Mouse (Mus musculus): ENCODE data around the gene Ldb2. TPM values are rescaled to one million over a fixed set of nuclear protein-coding genes. Genes with fewer than 3 reads are reported as not detected.

The Ldb2 gene
- total and polyA plus RNA-seq, 3 experiments: 7.3 to 15.1 (median 7.6) TPM

DNA sequence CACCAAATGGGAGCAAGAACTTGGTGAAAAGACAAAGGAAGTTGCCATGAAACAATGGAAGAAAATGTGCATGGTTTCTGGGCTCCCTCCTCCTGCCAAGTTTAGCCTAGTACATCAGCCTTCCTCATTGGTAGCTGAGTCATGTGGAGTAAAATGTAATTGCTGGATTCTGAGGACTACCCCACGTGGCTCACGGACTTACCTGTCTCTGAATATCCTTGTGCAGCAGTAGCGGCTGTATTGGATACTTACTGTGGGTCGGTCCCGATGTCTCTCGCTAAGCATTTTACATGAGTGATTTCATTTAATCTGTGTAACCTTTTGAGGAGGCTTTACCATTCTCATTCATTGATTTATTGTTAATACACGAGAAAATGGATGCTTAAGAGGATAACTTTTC is 183.8 kb downstream of the Ldb2 start:
- no peaks in the 10 kb centered on the region for H3K36me3 ChIP-seq (ENCODE audit: control insufficient read depth, insufficient read depth, low read length)
- TF ChIP-seq CTCF (IDR thresholded peaks at IDR 0.05) (no peak), POLR2A (IDR thresholded peaks at IDR 0.05; ENCODE audit: insufficient read depth, low read depth, low read length) (no peak), EP300 (IDR thresholded peaks at IDR 0.05; ENCODE audit: insufficient read depth, low read depth, low read length) (no peak)
- 91% methylated on average over 7 of the region's 7 CpGs for WGBS
- no peak overlapping the region for H3K27ac ChIP-seq
- no peak overlapping the region for H3K9ac ChIP-seq (ENCODE audit: low read depth, low read length)
- DNase-seq: no peak
- no peaks in the 10 kb centered on the region for H3K27me3 ChIP-seq (ENCODE audit: control insufficient read depth, insufficient read depth, low read length)
- no peaks in the 10 kb centered on the region for H3K79me2 ChIP-seq (replicated peaks; ENCODE audit: control insufficient read depth, insufficient read depth, low read length)
- H3K4me3 ChIP-seq: no peak overlapping the region
- no peaks in the 10 kb centered on the region for H3K4me1 ChIP-seq (ENCODE audit: control insufficient read depth, insufficient read depth, low read length)
- intact Hi-C loops (cut with DNase I): no loop called here

- no peak for DNase-seq
These were observed 190.6 kb downstream of the Ldb2 start for GRCm38 (mm10) chr5:44608901-44609300.

DNA sequence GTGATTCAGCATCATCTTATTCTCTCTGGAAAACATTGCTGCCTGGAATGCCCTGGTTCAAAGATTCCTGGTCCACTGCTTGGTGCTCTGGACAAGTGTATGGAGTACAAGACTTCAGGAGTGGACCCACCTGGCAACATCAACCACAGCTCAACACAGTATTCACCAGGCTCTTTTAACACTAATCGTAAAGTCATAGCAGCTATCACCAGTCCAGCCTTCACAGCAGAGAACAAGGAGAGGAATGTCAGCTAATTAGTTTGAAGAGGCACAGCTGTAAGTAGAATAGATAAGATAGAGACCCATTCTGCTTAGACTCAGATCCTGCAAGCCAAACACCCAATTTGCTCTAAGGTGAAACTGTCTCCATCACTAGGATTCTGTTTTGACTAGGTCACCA is 198.1 kb downstream of the Ldb2 start:
- no peak for DNase-seq
- Histone ChIP-seq H3K4me3 (no peak overlapping the region), H3K4me1 (ENCODE audit: control insufficient read depth, insufficient read depth, low read length) (peaks cover 1% of the 10 kb centered on the region; the same call in 1 of the 2 replicates), H3K27me3 (ENCODE audit: control insufficient read depth, insufficient read depth, low read length) (no peaks in the 10 kb centered on the region), H3K9ac (ENCODE audit: low read depth, low read length) (no peak overlapping the region), H3K36me3 (ENCODE audit: control insufficient read depth, insufficient read depth, low read length) (no peaks in the 10 kb centered on the region), H3K27ac (no peak overlapping the region), H3K79me2 (replicated peaks; ENCODE audit: control insufficient read depth, insufficient read depth, low read length) (no peaks in the 10 kb centered on the region)
- intact Hi-C loops (cut with DNase I): no loop called here
- 53% methylated on average over 1 of the region's 1 CpGs for WGBS
- no peak for TF ChIP-seq CTCF (IDR thresholded peaks at IDR 0.05)
- no peak for TF ChIP-seq POLR2A (IDR thresholded peaks at IDR 0.05; ENCODE audit: insufficient read depth, low read depth, low read length)
- no peak for TF ChIP-seq EP300 (IDR thresholded peaks at IDR 0.05; ENCODE audit: insufficient read depth, low read depth, low read length)

More at GRCm38 (mm10) chr5:44608901-44609300, 190.6 kb downstream of the Ldb2 start:
- H3K9ac ChIP-seq (ENCODE audit: low read depth, low read length): no peak overlapping the region
- no peaks in the 10 kb centered on the region for H3K27me3 ChIP-seq (ENCODE audit: control insufficient read depth, insufficient read depth, low read length)
- 50% methylated on average over 2 of the region's 2 CpGs for WGBS
- H3K4me1 ChIP-seq (ENCODE audit: control insufficient read depth, insufficient read depth, low read length): no peaks in the 10 kb centered on the region
- intact Hi-C loops (cut with DNase I): no loop called here
- no peak overlapping the region for H3K4me3 ChIP-seq
- H3K79me2 ChIP-seq (replicated peaks; ENCODE audit: control insufficient read depth, insufficient read depth, low read length): no peaks in the 10 kb centered on the region
- H3K36me3 ChIP-seq (ENCODE audit: control insufficient read depth, insufficient read depth, low read length): no peaks in the 10 kb centered on the region
- H3K27ac ChIP-seq: no peak overlapping the region
- no peak for TF ChIP-seq EP300 (IDR thresholded peaks at IDR 0.05; ENCODE audit: insufficient read depth, low read depth, low read length)
- TF ChIP-seq POLR2A (IDR thresholded peaks at IDR 0.05; ENCODE audit: insufficient read depth, low read depth, low read length): no peak
- TF ChIP-seq CTCF (IDR thresholded peaks at IDR 0.05): no peak

DNA sequence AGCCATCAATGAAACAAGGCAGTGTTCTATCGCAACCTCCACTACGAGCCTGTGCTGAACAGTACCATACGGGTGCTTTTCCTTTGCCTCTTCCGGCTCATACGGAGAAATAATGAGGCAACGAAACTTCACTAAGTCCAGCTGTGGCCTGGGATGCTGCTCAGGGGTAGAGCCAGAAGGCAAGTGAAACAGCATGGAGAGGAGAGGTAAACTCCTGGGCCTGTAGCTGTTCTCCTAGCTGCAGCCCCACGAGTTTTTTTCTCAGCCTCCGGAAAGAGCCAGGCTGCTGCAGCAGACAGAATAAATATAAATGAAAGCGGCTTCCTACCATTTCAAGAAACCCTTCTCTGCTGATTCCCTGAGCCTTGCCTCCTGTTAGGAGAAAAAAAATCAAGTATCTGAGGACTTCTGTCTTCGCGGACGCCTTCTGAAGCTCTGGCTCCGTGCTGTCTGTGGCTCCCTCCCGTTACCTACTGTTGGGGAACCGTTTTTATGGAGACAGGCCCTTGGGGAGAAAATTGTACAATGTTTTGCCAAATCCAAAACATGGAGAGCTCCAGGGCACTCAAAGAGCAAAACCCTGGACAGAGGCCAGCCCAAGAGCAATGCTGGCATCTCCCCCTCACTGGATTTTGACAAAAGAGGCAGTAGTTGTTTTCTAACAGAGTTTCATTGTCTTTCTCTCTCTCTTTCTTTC is 205.8 kb downstream of the Ldb2 start:
- Histone ChIP-seq H3K27ac (peak overlapping the region; percentile 33), H3K4me1 (ENCODE audit: control insufficient read depth, insufficient read depth, low read length) (peaks cover 5% of the 10 kb centered on the region), H3K9ac (ENCODE audit: low read depth, low read length) (no peak overlapping the region), H3K36me3 (ENCODE audit: control insufficient read depth, insufficient read depth, low read length) (no peaks in the 10 kb centered on the region; the same call in 1 of the 2 replicates), H3K4me3 (no peak overlapping the region), H3K79me2 (replicated peaks; ENCODE audit: control insufficient read depth, insufficient read depth, low read length) (no peaks in the 10 kb centered on the region), H3K27me3 (ENCODE audit: control insufficient read depth, insufficient read depth, low read length) (no peaks in the 10 kb centered on the region; the same call in 1 of the 2 replicates)
- 50% methylated on average over 15 of the region's 15 CpGs for WGBS
- TF ChIP-seq EP300 (IDR thresholded peaks at IDR 0.05; ENCODE audit: insufficient read depth, low read depth, low read length): no peak
- no peak for TF ChIP-seq CTCF (IDR thresholded peaks at IDR 0.05)
- TF ChIP-seq POLR2A (IDR thresholded peaks at IDR 0.05; ENCODE audit: insufficient read depth, low read depth, low read length): no peak
- intact Hi-C loops (cut with DNase I): no loop called here
- peak in 1 of 2 experiments; percentile 9 for DNase-seq

- H3K9ac ChIP-seq (ENCODE audit: low read depth, low read length): no peak overlapping the region
- H3K4me1 ChIP-seq (ENCODE audit: control insufficient read depth, insufficient read depth, low read length): peaks cover 4% of the 10 kb centered on the region
- 87% methylated on average over 3 of the region's 3 CpGs for WGBS
- H3K27ac ChIP-seq: no peak overlapping the region
- TF ChIP-seq EP300 (IDR thresholded peaks at IDR 0.05; ENCODE audit: insufficient read depth, low read depth, low read length): no peak
- no peak for TF ChIP-seq CTCF (IDR thresholded peaks at IDR 0.05)
- no peak for TF ChIP-seq POLR2A (IDR thresholded peaks at IDR 0.05; ENCODE audit: insufficient read depth, low read depth, low read length)
- H3K36me3 ChIP-seq (ENCODE audit: control insufficient read depth, insufficient read depth, low read length): no peaks in the 10 kb centered on the region; the same call in 1 of the 2 replicates
- no peaks in the 10 kb centered on the region; the same call in 1 of the 2 replicates for H3K27me3 ChIP-seq (ENCODE audit: control insufficient read depth, insufficient read depth, low read length)
- no peak overlapping the region for H3K4me3 ChIP-seq
- intact Hi-C loops (cut with DNase I): no loop called here
- H3K79me2 ChIP-seq (replicated peaks; ENCODE audit: control insufficient read depth, insufficient read depth, low read length): no peaks in the 10 kb centered on the region
- no peak for DNase-seq
These were observed 208.7 kb downstream of the Ldb2 start for GRCm38 (mm10) chr5:44590750-44591149.

DNA sequence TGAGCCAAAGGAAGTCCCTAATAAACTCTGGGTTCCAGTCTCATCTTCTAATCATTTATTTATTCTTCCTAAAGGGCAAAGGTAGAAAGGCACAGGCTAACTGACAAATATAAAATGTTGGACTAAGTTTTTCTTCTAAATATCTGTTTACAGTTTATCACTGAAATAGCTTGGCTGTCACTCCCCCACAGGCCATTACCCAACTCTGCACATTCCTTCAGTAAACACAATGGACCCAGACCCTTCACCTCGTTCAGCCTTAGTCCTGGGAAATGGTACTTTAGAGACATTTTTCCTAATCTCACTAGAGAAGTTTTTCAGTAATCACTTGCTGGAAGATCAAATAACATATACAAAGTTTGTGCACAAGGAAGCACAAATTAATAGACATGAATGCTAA is 210.2 kb downstream of the Ldb2 start:
- intact Hi-C loops (cut with DNase I): no loop called here
- no peak for TF ChIP-seq EP300 (IDR thresholded peaks at IDR 0.05; ENCODE audit: insufficient read depth, low read depth, low read length)
- TF ChIP-seq CTCF (IDR thresholded peaks at IDR 0.05): no peak
- no peak for TF ChIP-seq POLR2A (IDR thresholded peaks at IDR 0.05; ENCODE audit: insufficient read depth, low read depth, low read length)
- no peaks in the 10 kb centered on the region; the same call in 1 of the 2 replicates for H3K36me3 ChIP-seq (ENCODE audit: control insufficient read depth, insufficient read depth, low read length)
- peaks cover 6% of the 10 kb centered on the region for H3K4me1 ChIP-seq (ENCODE audit: control insufficient read depth, insufficient read depth, low read length)
- H3K9ac ChIP-seq (ENCODE audit: low read depth, low read length): no peak overlapping the region
- no peaks in the 10 kb centered on the region for H3K79me2 ChIP-seq (replicated peaks; ENCODE audit: control insufficient read depth, insufficient read depth, low read length)
- no peak for DNase-seq
- WGBS: 20% methylated on average over 1 of the region's 1 CpGs
- H3K4me3 ChIP-seq: no peak overlapping the region
- no peak overlapping the region for H3K27ac ChIP-seq
- H3K27me3 ChIP-seq (ENCODE audit: control insufficient read depth, insufficient read depth, low read length): no peaks in the 10 kb centered on the region
